Mouse (Mus musculus) frontal cortex, postnatal 36 days (tissue): ENCODE results near the gene Mrpl42.

Experiments used
- DNase-seq, 2 experiments: peaks; one replicate each; pipeline ENCODE4 v3.0.0; 2022; ENCODE audit warnings: low spot score in 2 of 2

Mrpl42 gene

DNA sequence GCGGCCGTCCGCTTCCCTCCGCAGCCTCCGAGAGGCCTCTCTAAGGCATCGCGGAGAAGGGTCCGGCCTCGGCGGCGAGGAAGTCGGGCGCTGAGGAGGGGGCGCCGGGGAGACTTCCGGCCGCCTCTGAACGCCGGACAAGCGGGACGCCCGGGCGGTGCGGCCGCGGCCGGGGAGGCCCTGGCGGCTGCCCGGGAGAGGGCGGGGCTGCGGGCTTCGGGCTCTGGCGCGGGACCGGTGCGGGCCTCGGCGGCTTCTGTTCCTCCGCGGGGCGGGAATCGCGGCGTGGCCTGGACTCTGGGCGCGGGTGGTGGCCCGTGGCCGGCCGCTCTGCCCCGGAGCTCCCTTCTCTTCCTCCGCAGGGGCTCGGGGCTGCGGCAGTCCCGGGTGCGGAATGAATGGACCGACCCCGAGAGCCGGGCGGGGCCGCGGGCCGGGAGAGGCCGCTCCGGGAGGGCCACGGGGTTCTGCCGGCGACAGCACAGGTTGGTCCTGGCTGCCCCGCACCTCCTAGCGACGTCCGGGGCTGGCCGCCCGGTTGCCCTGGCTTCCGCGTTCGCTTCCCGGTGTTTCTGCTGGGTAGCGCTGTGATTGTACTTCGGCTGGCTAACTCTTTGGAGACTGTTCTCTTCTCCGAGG, 13.7 kb upstream of the Mrpl42 start:
- DNase-seq: peak in 1 of 2 experiments; percentile 31

DNA sequence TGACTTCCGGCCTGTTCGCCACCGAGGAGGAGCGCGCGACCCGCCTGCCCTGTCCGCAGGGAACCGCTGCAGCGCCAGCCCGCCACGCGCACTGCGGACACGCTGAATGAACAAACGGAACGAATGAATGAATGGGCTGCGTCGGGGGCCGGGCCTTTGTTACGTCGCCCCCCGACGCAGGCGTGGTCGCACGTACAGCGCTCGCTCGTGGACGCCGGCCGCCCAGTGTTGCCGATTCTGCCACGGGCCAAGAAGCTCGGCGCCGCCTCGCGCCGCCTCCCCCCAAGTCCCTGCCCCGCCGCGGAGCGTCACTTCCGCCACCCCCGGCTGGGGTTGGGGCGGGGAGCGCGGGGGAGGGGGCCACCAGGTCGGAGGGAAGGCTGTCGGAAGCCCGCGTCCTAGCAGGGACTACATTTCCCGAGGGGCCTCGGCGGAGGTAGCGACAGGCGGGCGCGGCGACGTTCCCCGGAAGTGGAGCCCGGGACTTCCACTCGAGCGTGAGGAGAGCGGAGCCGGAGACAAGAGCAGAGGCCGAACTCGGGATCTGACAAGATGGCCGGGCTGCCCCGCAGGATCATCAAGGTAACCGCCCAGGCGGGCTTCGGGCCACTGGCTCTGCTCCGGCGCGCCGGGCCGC, 13.0 kb upstream of the Mrpl42 start, which contains the start of gene Ube2n:
Gene Ube2n, plus strand, starts transcription at position 490 of the 637 bp plus-strand sequence.
- peak; percentile 98 to 99 for DNase-seq

- DNase-seq: peak; percentile 8
Measured at GRCm38 (mm10) chr10:95513768-95514556, 12.2 kb upstream of the Mrpl42 start.

- no peak for DNase-seq
Measured at GRCm38 (mm10) chr10:95512635-95513034, 10.9 kb upstream of the Mrpl42 start.

- no peak for DNase-seq
Measured at GRCm38 (mm10) chr10:95509263-95509662, 7.5 kb upstream of the Mrpl42 start.

- DNase-seq: no peak
Measured at GRCm38 (mm10) chr10:95508793-95509192, 7.1 kb upstream of the Mrpl42 start.

DNA sequence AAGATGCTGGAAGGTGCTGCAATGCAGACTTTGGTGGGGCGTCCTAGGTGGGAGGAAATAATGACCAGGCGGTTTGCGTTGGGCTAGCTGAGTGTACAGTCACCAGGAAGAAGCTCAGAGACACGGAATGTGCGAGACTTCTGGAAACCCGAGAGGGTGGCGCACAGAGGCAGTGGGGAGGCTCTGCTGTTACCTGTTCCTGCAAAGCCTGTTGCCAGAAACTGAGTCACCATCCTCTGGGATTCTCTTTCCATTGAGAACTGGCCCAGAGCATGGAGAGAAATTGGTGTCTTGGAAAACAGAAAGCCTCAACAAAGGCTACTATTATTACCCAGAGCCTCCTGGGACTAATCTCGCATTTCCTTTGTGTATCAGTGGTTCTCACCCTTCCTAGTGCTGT, 6.4 kb upstream of the Mrpl42 start:
- no peak for DNase-seq

DNA sequence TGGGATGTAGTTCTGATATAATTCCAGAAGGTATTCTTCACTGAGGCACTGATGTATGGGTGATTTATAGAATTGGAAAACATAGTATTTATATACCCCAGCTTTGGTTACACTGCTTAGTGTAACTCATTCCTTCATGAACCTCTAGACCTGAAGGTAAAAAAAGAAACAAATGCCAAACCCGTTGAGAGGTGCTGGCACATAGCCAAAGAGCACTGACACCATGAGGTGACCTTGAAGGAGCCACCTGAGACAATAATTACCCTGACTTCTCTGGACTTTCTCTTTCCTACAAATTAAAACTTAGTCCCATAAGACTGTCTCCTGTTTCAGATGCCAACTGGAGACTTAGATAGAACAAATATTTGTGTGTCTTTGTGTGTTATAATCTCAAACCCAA, 2.6 kb upstream of the Mrpl42 start:
- DNase-seq: no peak

GRCm38 (mm10) chr10:95503443-95504235, 1.9 kb upstream of the Mrpl42 start:
- DNase-seq: no peak

DNA sequence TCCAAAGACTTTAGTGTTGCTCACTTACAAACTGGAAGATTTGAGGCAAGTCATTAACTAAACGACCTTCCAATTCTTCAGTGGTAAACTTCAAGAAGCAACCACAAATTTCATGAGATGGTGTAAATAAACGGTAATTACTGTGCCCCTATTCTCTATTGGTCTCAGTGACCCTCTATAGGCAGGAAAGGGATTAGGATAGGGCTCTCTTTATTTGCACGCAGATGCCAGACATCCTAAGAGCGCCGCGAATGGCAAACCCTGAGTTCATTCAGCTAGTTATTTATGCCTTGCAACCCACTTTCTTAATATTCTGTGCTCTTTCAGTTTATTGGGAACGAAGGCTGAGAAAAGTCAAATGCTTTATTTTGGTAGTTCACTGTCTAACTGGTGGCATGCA, 707 bp downstream of the Mrpl42 start:
- no peak for DNase-seq

GRCm38 (mm10) chr10:95494268-95494667, 7.5 kb downstream of the Mrpl42 start:
- DNase-seq: no peak

- peak in 1 of 2 experiments; percentile 24 for DNase-seq
Measured at GRCm38 (mm10) chr10:95489653-95490052, 12.1 kb downstream of the Mrpl42 start.

DNA sequence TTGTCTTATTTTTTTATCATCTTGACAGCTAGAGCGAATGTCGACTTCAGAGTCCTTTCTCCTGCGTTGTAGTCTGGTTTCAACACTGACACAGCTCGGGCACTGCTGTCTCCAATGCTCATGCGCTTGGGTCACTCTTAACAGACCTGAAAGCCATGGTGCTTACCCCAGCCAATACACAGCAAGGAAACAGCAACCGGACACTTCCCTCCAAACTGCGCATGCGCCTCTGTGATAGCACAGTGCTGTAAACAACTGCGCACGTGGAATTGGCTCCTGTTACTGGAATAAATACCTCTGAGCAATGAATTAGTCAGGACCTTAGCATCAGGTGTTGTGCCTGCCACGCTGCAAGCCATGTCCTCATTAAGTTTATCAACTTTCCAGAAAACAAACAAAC, 24.2 kb downstream of the Mrpl42 start:
- no peak for DNase-seq

- DNase-seq: peak; percentile 81 to 86
Measured at GRCm38 (mm10) chr10:95475923-95476322, 25.8 kb downstream of the Mrpl42 start.

DNA sequence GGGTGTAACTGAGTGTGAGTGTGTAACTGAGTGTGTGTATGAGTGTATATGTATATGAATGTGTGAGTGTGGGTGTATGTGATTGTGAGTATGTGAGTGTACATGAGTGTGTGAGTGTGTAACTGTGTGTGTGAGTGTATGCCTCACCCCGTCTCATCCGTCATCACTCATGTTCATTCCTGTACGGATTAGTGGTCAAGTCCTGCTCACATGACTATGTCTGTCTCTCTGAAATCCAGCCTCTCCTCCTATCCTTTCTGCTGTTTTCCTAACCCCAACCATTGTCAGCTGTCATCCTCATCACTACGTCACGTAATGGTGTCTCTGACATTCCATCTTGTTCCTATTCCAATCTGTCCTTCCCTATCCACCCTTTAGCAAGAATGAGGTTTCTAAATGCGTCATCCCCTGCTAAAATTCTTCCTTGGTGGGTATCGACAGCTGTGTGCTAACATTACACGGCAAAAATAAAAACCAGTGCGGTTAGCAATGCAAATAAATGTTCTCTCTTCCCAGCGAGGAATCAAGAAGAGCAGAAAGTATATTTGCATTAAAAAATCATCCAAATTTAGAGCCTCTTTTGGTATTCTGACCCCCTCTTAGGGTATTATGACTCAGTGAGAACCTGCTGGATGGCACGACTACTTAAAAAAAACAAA, 29.7 kb downstream of the Mrpl42 start:
- peak; percentile 11 to 35 for DNase-seq

GRCm38 (mm10) chr10:95471186-95471585, 30.6 kb downstream of the Mrpl42 start:
- DNase-seq: no peak

DNA sequence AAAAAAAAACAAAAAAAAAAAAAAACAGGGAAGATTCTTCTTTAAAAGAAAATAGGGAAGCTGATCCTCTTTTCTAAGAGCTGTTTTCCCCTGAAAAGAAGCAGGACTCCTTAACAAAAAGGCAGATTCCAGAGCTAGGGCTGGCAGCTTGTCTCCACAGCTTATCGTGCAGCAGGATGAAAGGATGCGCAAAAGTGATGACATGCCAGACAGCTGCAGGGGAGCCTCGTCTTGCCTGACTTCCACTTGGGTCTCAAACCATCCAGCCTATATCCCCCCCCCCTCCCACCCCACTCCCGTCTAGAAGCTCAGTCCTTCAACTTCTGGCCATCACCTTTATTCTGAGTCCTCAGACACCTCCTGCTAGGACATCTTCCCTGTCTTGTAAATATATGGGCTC, 32.8 kb downstream of the Mrpl42 start:
- no peak for DNase-seq

GRCm38 (mm10) chr10:95465485-95465896, 36.2 kb downstream of the Mrpl42 start:
- DNase-seq: no peak

GRCm38 (mm10) chr10:95464527-95464926, 37.2 kb downstream of the Mrpl42 start:
- DNase-seq: no peak

- DNase-seq: no peak
Measured at GRCm38 (mm10) chr10:95462231-95462630, 39.5 kb downstream of the Mrpl42 start.

GRCm38 (mm10) chr10:95461053-95461553, 40.6 kb downstream of the Mrpl42 start:
- no peak for DNase-seq
